Mouse (Mus musculus): ENCODE measurements around the gene Gm20388.

Gene Gm20388

DNA sequence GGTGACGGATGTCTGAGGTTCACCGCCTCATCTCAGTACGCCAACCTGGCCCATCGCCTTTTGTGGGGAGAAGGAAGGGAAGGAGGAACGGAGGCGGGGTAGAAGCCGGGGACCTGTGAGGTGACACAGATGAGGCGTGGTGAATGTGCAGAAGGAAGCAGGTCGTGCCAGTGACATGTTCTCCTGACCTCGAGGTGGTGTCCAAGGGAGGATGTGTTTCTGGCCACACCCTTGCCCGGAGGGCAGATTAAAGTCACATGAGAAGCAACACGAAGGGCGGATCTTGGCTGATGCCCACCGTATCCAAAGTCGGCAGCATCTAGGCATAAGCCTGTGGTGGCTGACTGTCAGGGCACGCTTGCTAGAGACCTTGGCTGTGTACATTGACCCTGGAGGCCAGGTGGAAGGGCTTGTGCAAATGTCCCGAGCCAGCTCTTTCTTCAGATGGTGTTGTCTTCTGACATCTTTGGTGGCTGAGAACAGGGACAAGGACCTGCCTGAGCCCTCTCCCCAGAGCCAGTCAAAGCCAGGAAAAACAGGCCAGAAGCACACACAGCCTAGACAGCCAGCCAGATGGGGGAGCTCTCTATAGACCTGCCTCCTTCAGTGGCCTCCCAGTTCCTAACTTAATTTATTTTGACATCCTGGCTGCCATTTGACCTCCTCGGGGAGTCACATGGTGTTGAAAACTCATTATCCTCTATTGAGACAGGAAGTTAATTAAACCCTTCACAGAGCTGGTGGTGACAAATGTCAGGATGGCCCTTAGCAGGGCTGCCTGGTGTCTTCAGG lies 2366.8 kb downstream of the Gm20388 start:
- peak; percentile 46 for DNase-seq

GRCm38 (mm10) chr8:122280156-122280555 lies 2369.5 kb downstream of the Gm20388 start:
- DNase-seq, result no peak

GRCm38 (mm10) chr8:122280588-122281316 lies 2370.1 kb downstream of the Gm20388 start:
- DNase-seq, result peak; percentile 87

- DNase-seq, result peak; percentile 100
These were observed 2370.8 kb downstream of the Gm20388 start for GRCm38 (mm10) chr8:122281317-122282034.

DNA sequence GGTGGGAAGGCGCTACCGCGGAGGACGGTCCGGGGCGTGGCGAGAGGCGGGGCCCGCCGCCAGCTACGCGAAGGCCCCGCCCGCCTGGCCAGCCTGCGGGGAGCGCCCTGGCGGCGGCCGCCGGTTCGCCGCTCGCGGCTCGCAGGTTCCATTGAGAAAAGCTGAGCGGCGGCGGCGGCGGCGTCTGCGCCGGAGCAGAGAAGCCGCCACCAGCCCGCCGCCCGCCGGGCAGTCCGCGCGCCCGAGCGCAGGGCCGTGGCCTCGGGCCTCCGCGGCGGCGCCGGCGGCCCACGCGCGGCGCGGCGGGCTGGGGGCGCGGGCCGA lies 2371.4 kb downstream of the Gm20388 start, which contains the start of gene Zfpm1:
Gene Zfpm1 (plus strand): TSS at position 107 of the 324 bp plus-strand sequence.
- DNase-seq, result no peak

- peak; percentile 64 for DNase-seq
These were observed 2372.1 kb downstream of the Gm20388 start for GRCm38 (mm10) chr8:122282501-122283355.

DNA sequence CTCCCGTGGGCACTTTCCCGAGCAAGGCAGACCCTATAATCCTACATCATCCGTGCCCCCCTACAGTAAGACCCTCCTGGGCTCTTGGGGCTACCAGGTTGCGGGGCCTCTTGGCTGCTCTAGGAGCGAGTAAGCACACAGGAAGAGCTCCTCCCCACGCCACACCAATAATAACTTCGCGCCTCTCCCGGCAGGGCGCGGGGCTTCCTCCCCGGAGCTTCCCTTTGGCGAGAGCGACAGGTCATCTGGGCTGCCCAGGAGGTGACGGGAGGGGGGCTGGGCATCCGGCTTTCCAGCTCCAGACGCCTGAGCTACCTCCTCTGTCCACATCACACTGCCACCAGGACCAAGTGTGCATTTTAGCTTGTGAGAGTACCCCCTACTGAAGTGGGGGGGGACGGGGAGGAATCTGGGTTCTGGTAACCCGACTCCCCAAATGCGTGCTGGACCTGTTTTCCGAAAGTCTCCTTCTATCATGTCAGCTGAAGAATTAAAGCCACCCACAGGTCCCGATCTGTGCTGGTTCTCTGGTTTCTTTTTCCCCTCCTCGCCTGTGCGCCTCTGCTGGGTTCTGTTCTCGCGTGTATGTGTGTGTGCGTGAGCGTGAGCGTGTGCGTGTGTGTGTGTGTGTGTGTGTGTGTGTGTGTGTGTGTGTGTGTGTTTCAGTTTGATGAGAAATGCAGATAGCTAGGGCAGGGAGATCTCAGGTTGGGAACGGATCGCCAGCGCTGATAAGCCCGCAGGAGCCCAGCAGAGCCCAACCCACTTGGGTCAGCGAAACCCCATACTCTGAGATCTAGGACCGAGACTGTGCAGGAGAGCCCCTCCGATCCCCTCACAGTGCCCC lies 2372.9 kb downstream of the Gm20388 start:
- DNase-seq, result peak; percentile 77

DNA sequence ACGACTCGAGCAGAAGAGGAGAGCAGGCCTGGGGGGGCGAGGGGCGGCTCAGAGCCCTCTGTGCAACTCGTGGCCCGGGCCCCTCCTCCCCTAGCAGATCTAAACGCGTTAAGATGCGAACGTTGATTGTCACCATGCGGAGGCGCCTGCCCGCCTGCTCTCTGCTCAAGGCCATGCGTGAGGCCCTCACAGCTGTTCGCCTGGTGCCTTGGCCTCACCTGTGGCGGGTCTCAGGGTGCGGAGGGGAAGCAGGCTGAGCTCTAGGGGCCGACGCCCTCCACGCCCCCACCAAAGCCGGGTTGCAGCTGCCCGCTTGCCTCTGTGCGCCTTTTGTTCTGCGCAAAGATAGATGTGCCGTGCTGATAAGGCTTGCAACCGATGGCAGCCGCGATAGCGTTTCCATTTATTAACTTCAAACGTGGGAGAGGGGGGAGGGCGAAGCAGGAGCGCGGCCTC lies 2373.6 kb downstream of the Gm20388 start:
- DNase-seq, result peak; percentile 72

DNA sequence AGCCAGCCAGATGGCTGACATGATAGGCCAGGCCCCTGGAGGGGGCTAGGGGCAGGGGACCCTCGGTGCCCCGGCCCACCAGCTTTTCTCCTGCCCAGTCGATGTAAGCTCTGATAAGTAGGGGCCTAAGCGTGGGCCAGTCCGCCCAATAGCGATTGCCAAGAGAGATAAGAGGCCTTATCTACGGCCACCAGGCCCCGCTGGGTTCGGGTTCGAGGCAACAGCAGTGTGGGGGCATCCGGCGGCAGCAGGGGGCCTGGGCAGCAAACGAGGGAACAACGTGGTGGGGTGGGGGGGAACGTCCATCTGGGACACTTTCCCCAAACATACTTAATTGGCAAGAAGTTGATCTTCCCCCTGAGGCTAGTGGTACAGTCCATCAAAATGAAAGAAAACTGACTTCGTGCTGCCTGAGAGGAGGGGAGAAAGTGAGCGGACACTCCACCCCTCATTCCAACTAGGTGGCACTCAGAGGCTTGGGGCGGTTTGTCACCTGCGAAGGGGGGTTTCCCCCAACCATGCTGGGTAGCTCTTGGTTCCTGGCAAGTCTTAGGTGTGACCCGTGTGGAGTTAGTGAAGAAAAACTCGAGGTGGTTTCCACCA lies 2374.1 kb downstream of the Gm20388 start:
- peak; percentile 87 for DNase-seq

GRCm38 (mm10) chr8:122285727-122286126 lies 2375.1 kb downstream of the Gm20388 start:
- DNase-seq, result no peak

DNA sequence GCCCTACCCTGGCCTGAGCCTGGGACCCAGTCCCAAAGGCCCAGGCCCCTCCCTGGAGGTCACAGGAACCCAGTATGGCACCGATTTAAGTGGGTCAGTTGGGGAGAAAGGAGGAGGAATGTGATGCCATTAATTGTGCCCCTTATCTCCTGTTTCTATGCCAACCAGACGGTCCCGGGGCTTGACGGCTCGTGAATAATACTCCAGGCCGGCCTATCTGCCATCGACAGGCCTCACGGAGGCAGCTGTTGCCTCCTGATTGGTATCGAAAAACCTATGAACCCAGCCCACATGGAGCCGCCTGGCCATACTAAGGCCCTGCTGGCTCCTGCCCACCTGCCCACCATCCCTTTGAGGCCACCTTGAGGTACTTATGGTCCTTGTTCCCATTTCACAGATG lies 2376.3 kb downstream of the Gm20388 start:
- peak; percentile 93 for DNase-seq

- DNase-seq, result peak; percentile 84
These were observed 2377.1 kb downstream of the Gm20388 start for GRCm38 (mm10) chr8:122287742-122288141.

DNA sequence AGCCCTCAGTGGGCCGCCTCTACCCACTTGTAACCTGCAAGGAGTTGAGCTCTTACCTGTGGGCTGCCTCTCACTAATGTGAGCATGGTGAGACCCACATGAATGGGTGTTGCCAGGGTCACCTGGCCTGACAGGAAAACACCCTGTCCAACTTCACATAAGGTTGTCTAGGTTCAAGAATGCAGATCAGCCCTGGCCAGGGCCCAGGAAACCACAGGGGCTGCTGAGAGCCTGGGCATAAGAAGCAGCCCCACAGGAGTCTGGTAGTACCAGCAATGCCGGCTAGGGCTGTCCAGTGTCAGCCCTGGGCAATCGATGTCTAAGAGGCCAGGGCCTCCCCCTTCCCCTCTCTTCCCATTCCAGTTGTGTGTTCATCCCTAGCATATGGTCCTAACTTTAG lies 2377.7 kb downstream of the Gm20388 start:
- no peak for DNase-seq

DNA sequence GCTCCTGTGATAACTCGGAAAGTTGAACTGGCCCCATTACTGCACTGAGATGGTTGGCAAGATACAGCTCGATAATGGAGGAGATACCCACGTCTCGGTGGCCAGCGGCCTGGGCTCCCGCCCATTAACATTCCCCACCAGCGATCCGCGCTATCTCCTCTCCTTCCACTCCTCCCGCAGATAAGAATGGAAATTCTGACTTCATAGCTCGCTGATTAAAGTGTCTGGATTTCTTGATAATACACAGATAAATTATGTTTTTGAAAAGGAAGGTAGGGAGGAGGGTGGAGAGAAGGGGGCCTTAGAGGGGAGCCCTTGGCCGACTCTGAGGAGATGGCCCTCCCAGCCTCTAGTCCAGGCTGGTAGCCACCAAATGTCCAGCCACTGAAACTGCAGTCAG lies 2380.4 kb downstream of the Gm20388 start:
- DNase-seq, result peak; percentile 60

- DNase-seq, result peak; percentile 73
These were observed 2380.9 kb downstream of the Gm20388 start for GRCm38 (mm10) chr8:122291549-122291948.

DNA sequence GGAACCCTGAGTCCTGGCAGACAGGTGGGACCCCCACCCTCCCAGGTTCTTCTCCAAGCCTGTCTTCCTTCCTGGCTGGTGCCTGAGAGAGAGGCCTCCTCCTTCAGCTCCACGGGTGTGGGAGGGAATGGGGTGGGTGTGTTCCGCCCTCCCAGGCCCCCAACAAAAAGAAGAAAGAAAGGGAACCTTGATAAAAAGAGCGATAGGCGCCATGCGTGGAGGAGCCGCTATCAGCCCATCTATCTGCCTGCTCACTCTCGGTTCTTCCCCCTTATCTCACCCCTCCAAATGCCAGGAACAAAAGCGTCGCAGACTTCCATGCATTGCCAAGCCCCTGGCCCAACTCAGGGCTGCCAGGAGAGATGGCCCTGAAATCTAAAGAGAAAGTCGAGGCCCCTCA lies 2382.8 kb downstream of the Gm20388 start:
- peak; percentile 62 for DNase-seq

DNA sequence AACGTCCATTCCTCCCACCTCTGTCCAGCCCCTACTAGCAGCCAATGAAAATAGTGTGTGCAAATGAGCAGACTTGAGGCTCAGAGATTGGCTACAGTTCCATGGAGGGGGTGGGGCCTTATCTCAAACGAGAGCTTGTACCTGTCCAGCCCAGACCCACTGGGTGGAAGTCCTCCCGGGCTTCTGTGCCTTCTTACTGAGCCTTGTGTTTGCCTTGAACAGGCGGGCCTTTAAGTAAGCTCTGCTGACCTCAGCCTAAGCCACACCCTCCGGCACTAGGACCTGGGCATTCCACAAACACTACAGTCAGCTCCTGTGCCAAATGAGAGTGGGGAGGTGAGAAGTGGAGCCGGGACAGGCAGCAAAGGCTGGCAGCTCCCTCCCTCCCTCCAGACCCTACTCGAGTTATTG lies 2383.6 kb downstream of the Gm20388 start:
- peak; percentile 90 for DNase-seq

DNA sequence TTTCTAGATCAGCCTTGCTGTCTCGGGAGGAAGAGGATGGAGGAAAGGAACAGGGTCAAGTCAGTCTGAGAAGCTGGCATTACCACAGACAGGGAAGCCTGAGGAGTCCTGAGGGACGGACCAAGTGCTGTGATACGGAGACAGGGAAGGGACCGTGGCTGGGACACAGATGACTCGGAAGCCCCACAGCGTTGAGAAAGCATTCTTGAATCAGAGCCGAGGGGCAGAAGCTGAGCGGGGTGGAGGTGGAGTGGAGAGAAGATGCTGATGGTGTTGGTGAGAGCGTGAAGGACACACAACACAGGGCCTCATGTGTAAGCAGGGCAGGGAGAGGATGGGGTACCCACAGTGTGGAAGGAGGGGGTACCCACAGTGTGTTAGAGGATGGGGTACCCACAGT lies 2384.7 kb downstream of the Gm20388 start:
- DNase-seq, result no peak

DNA sequence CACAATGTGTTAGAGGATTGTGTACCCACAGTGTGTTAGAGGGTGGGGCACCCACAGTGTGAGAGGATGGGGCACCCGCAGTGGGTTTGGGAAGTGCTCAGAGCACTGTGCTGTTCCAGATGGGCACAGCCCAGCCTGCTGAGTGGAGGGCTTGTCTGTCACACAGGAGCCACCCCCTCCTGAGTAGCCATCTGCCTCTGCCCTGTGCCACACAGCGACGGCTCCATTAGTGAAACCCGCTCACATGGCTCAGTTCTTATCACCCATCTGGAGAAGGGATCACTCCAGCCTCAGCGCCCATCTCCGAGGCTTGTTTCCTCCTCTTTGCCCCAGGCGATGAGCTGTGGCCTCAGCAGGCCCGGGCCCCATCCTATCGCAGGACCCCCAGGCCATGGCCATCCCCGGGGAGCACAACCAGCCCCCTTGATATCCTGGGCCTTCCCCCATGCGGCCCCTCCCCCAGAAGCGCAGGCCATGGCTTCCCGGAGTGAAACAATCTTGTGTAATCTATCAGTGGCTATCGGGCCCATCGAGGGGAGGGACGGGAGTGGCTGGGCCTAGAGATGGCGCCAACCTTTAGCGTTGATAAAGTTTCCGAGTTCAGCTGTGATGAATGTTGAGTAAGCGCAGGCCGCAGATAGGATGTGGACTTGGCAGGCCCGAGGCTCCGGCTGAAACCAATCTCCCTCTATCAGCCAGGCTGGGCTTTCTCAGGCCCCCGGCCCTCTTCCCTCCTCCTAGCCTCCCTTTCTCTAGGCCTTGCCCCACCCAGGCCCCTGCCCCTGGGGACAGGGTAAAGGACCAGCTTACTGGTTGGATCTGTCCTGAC lies 2385.7 kb downstream of the Gm20388 start:
- peak; percentile 71 for DNase-seq

Measured in liver (tissue).